Mouse (Mus musculus) retina, postnatal 7 days (tissue): ENCODE measurements around the gene Acsbg2.

ENCODE experiments used
- DNase-seq: peaks from one replicate; pipeline ENCODE4 v3.0.0-alpha.2; 2012; ENCODE audit warnings: low read depth, low spot score

Gene Acsbg2

GRCm38 (mm10) chr17:56822380-56822779 lies 51.9 kb downstream of the Acsbg2 start:
- DNase-seq = no peak

GRCm38 (mm10) chr17:56819694-56820111 lies 54.5 kb downstream of the Acsbg2 start:
- no peak for DNase-seq

GRCm38 (mm10) chr17:56819032-56819545 lies 55.2 kb downstream of the Acsbg2 start:
- no peak for DNase-seq

GRCm38 (mm10) chr17:56818067-56818636 lies 56.1 kb downstream of the Acsbg2 start:
- no peak for DNase-seq

GRCm38 (mm10) chr17:56815057-56815345 lies 59.2 kb downstream of the Acsbg2 start:
- DNase-seq = no peak

GRCm38 (mm10) chr17:56814316-56815056 lies 59.8 kb downstream of the Acsbg2 start:
- peak; percentile 57 for DNase-seq

GRCm38 (mm10) chr17:56810245-56810644 lies 64.0 kb downstream of the Acsbg2 start:
- peak; percentile 65 for DNase-seq

- peak; percentile 76 for DNase-seq
These were observed 65.7 kb downstream of the Acsbg2 start for GRCm38 (mm10) chr17:56808518-56808917.

- DNase-seq = no peak
These were observed 68.5 kb downstream of the Acsbg2 start for GRCm38 (mm10) chr17:56805784-56806183.

GRCm38 (mm10) chr17:56804952-56805351 lies 69.3 kb downstream of the Acsbg2 start:
- DNase-seq = no peak

- DNase-seq = no peak
These were observed 72.2 kb downstream of the Acsbg2 start for GRCm38 (mm10) chr17:56802065-56802464.

GRCm38 (mm10) chr17:56799276-56799675 lies 75.0 kb downstream of the Acsbg2 start:
- no peak for DNase-seq

- DNase-seq = no peak
These were observed 80.5 kb downstream of the Acsbg2 start for GRCm38 (mm10) chr17:56793614-56794319.
